Mouse (Mus musculus) naive thymus-derived CD4-positive, alpha-beta T cell, adult 2 months (primary cell): Measurements from ENCODE around the gene Psd4.

Experiments used
- DNase-seq: peaks from one replicate; pipeline ENCODE4 v3.0.0-alpha.2; 2011; ENCODE audit warnings: low read depth

Psd4 gene

GRCm38 (mm10) chr2:24367030-24367894 lies at the start of gene Psd4:
Gene Psd4 (plus strand): TSS chr2:24367580.
- DNase-seq = peak; percentile 72

GRCm38 (mm10) chr2:24317919-24318598 lies 49.3 kb upstream of the Psd4 start:
- DNase-seq = no peak

DNA sequence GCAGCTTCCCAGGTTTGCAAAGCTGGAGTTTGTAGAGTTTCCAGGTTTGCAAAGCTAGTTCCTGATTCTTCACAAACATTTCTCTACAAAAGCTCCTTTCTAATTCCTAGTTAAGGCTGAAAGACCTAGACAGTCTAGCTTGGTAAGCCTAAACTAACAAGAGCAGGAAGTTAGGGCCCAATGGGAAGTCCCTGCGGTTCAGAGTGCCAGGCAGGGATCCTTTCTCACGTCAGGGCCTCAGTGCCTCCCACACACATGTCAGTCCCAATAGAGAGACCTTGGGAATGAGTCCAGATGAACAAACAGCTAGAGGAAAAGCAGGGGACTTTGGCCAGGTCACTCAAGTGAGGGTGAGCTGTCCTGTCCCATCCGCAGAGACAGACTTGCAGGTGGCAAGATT lies 32.0 kb upstream of the Psd4 start:
- DNase-seq = no peak

- no peak for DNase-seq
These were observed 30.8 kb upstream of the Psd4 start, which contains the start of gene Il1rn for GRCm38 (mm10) chr2:24336545-24336944. Gene Il1rn (plus strand): TSS chr2:24336853.

GRCm38 (mm10) chr2:24341395-24341885 lies 25.9 kb upstream of the Psd4 start:
- no peak for DNase-seq

- DNase-seq = no peak
These were observed 22.8 kb upstream of the Psd4 start for GRCm38 (mm10) chr2:24344619-24345018.

GRCm38 (mm10) chr2:24345056-24345455 lies 22.3 kb upstream of the Psd4 start:
- DNase-seq = no peak

GRCm38 (mm10) chr2:24347926-24348325 lies 19.5 kb upstream of the Psd4 start:
- DNase-seq = no peak

- no peak for DNase-seq
These were observed 16.2 kb upstream of the Psd4 start for GRCm38 (mm10) chr2:24351159-24351558.

DNA sequence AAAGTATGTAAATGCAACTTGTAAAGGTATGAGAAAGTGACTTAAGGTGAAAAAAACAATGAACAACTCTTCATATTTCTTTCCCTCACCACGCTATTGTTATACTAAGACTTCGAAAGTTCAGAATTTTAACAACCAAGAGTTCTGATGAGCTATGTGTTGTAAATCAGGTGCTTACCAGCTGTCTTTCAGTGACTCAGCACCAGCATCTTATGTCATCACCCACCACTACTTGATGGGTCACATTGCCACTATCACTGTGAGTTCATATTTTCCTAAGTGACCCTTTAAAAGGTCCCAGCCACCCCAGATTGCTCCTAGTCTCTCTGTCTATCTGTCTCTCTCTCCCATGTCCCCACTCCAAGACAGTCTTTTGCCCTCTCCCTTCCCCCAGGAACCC lies 14.3 kb upstream of the Psd4 start:
- DNase-seq = no peak

GRCm38 (mm10) chr2:24357642-24358041 lies 9.7 kb upstream of the Psd4 start:
- DNase-seq = peak; percentile 76

DNA sequence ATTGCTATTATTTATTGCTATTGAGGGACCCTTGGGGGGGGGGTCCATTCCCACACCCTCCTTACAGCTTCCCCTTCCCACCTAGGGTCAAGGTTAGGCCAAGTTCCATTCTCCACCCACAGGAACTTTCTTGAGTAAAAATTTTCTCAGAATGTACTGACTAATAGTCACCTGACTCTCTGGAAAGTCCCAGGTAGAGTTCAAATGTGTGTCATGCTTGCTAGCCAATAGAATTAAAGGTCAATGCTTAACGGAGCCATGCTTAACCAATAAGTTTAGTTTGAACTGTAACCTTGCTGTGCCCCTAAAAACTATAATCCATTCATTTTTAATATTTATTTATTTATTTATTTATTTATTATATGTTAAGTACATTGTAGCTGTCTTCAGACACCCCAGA lies 8.0 kb upstream of the Psd4 start:
- DNase-seq = no peak

DNA sequence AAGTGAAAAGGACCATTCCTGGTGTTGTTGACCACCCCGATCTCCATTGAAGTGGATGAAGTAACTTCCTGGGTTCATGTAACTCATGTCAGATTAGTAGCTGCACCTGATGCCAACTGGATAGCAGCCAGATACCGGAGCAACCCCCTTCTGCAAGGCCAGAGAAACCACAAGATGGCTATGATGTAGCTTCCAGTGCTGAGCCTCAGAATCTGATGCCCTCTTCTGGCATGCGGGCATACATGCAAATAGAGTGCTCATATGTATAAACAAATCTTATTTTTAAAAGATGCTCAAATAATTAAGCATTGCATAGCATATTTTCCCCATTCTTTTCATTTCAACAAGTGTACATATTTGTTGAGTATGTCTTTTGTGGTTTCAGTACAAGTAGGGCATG lies 3.6 kb upstream of the Psd4 start:
- DNase-seq = no peak

GRCm38 (mm10) chr2:24366214-24366975 lies 985 bp upstream of the Psd4 start:
- peak; percentile 71 for DNase-seq

- no peak for DNase-seq
These were observed 498 bp downstream of the Psd4 start for GRCm38 (mm10) chr2:24367895-24368261.

- no peak for DNase-seq
These were observed 11.5 kb downstream of the Psd4 start for GRCm38 (mm10) chr2:24378747-24379450.

- DNase-seq = no peak
These were observed 15.3 kb downstream of the Psd4 start for GRCm38 (mm10) chr2:24382456-24383230.

DNA sequence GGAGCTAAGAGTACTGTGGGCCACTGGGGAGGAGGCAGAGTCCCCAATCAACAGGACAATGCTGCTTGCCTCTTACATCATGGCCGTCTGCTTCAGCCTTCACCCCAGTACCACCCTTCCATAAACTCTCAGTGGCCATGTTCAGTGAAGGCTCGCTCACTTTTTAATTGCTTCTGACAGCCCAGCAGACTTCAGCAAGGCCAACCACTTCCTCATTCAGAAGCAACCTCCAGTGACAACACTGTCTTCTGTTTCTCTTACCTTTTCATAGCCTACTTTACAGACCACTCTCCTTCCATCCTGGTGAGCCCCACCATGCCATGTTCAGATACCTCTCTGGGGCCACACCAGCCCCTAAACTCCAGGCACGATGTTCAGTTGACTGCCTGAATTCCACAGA lies 16.3 kb downstream of the Psd4 start:
- peak; percentile 47 for DNase-seq

DNA sequence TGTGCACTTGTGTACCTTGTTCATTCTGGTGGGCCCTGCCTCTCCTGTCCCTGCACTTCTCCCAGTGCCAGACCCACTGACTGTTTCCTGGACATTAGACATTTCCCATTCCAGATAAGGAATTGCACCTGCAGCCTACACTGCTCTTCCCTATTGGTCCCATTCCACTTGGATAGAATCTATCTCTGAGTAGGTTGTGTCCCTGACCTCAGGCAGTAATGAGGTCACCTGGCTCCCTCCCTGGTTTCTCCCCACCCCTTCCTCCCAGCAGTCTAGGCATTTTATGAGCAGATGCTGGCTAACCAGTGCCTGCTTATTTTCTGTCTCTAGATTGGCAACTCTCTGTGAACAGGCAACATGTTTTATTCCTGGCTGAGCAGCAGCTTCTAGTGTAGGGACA lies 17.0 kb downstream of the Psd4 start:
- no peak for DNase-seq

GRCm38 (mm10) chr2:24385111-24385961 lies 18.0 kb downstream of the Psd4 start:
- peak; percentile 94 for DNase-seq
